Mouse (Mus musculus) Patski (cell line): ENCODE data around the gene Wdr81. TPM values are rescaled to one million over a fixed set of nuclear protein-coding genes. Genes with fewer than 3 reads are reported as not detected.

Experiments
- ATAC-seq: fragments of 100-300 bp; one replicate; pipeline ENCODE4 v1.8.0; 2021
- CTCF ChIA-PET: fragments of 350-600 bp; sonication (Branson Sonifier 250); formaldehyde crosslinking; loops from one replicate; lab custom pipeline; 2022; ENCODE audit warnings: inconsistent platforms; lab: Charles Lee
- POLR2A ChIA-PET: fragments of 350-600 bp; sonication (Branson Sonifier 250); formaldehyde crosslinking; loops from one replicate; lab custom pipeline; 2022; ENCODE audit warnings: antibody characterized with exemption, inconsistent platforms; lab: Charles Lee
- DNase-seq: peaks from one replicate; pipeline ENCODE4 v3.0.0-alpha.2; 2011; ENCODE audit warnings: low read depth, low spot score
- H3K27me3 ChIP-seq: fragments of 371-371 bp; one replicate; pipeline ENCODE4 v1.5.1; 2021
- CTCF ChIP-seq: fragments of 100-300 bp; IDR thresholded peaks from one replicate; pipeline ENCODE4 v1.5.1; 2021
- in situ Hi-C: fragments of 300-500 bp; cut with MboI; formaldehyde crosslinking; loops from 3 replicates; pipeline ENCODE4 v1.11.1; 2018; ENCODE audit warnings: low pct_unique_long_range_greater_than_20kb, mixed read lengths
- polyA plus RNA-seq: library from polyadenylated mRNA; unstranded; gene quantifications from one replicate; pipeline ENCODE4 v1.2.3, GENCODE M21; 2021

The Wdr81 gene
- polyA plus RNA-seq, 1 experiment from 2014 or later = 28.9 TPM

DNA sequence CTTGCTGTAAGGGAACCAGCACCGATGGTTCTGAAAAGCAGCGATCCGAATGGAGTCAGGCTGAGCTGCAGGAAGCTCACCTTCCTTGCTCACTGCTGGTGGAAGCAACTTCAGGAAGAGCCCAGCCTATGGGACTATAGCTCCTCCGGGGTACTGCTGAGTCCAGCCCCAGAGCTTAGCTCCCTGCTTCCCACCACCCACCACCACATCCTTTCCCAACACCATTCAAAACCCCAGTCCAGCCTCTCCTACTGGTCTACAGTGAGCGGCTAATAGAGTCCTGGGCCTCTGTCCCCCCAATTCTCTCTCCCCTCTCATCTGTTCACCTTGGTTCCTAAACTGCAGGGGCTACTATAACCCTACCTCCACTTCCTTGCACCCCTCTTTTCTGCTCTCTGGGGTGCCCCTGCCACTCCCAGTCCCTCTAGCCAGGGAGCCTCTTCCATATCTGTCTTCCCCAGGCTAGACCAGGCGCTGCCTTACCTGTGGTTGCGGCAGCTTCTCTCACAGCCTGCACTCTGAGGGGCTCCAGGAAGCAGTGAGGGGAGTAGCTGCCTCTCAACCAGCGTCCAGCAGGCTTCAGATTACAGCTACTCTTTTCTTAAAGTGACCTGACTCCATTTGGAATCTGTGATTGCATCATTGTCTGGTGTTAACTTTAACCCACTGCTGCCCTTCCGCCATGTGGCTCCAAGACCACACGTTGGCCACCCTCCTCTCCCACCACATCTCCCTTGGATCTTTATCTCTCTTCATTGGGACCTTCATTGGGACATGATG is 32.3 kb downstream of the Wdr81 start, which contains the start of gene Serpinf1:
Gene Serpinf1, minus strand, starts transcription at position 689 of the 780 bp plus-strand sequence.
- DNase-seq = no peak
- no peak for ATAC-seq
- no peak for TF ChIP-seq CTCF

DNA sequence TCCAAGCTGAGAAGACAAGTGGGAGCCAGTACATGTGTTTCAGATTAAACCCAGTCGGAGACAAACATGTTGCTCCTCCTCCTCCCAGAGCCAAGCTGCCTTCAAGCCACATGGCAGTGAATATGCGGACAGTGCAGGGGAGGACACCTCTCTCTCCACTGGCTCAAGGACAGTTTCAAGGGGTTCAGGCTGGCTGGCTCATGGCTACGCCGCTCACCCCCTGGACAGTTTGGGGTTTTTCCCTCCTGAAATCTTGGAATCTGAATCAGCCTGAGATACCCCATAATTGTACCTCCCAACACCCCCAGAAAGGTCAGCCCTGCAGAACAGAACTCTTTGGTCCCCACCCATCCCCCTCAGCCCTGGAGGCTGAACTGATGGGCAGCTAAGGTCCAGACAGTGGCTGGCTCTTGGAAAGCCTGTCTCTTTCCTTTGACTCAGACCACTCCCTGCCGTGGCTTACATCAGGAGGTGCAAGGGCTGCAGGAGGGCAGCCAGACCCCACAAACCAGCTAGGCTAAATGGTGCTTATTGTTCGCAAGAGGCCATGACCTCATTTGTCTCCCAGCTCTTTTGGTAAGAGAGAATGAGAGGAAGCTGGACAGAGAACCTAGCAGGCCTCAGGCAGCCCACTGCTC is 33.0 kb downstream of the Wdr81 start:
- TF ChIP-seq CTCF = no peak
- in situ Hi-C loops = no loop called here
- ChIA-PET CTCF (interaction anchor here (0.9 to 1.6 kb wide), 3 partner anchors 9 to 15 kb away, joined by 3 to 4 read pairs (median 4); no protein-coding TSS in a partner anchor), POLR2A (no interaction called here)
- no peaks in the 10 kb centered on the region for H3K27me3 ChIP-seq
- ATAC-seq = no peak
- DNase-seq = no peak

More for the DNA sequence above, 32.3 kb downstream of the Wdr81 start, which contains the start of gene Serpinf1:
- in situ Hi-C loops = no loop called here
- POLR2A ChIA-PET = no interaction called here
- CTCF ChIA-PET = interaction anchor here (0.9 to 1.6 kb wide), 3 partner anchors 10 to 16 kb away, joined by 3 to 4 read pairs (median 4); no protein-coding TSS in a partner anchor
- H3K27me3 ChIP-seq = no peaks in the 10 kb centered on the region

- in situ Hi-C loops = no loop called here
- no peak for TF ChIP-seq CTCF
- ATAC-seq = no peak
- CTCF ChIA-PET = interaction anchor here (1.1 to 1.6 kb wide), 2 partner anchors 11 to 12 kb away, joined by 3 to 4 read pairs; no protein-coding TSS in a partner anchor
- H3K27me3 ChIP-seq = no peaks in the 10 kb centered on the region
- no peak for DNase-seq
- POLR2A ChIA-PET = no interaction called here
Measured at GRCm38 (mm10) chr11:75420810-75421374, 33.6 kb downstream of the Wdr81 start.

GRCm38 (mm10) chr11:75420037-75420436 is 34.5 kb downstream of the Wdr81 start:
- no peak for TF ChIP-seq CTCF
- DNase-seq (no peak), ATAC-seq (no peak)
- no peaks in the 10 kb centered on the region for H3K27me3 ChIP-seq
- ChIA-PET CTCF (interaction anchor here (1.1 kb wide), 1 partner anchor 10 kb away, joined by 3 read pairs; no protein-coding TSS in a partner anchor), POLR2A (interaction anchor here (0.7 kb wide), 1 partner anchor 43 kb away, joined by 3 read pairs; no protein-coding TSS in a partner anchor)
- in situ Hi-C loops = no loop called here

DNA sequence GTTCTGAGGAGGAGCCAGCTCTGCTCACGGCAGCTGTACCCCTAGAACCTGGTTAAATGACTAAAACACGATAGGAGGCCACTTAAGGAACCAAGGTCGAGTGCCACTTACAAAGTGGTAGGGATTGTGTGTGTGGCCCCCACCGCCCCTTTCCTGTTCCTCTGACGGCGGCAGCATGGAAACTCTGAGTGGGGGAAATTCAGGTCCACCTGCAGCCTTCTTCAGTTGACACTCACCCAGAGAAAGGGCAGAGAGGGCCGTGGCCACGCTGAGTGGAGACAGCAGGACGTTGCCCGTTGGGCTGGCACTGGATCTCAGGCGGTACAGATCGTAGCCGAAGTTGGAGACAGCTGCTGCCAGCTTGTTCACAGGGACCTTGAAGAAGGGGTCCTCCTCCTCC is 38.5 kb downstream of the Wdr81 start:
- no peak for ATAC-seq
- no peak for TF ChIP-seq CTCF
- CTCF ChIA-PET = interaction anchor here (0.8 kb wide), 3 partner anchors 9 to 19 kb away, joined by 3 read pairs; no protein-coding TSS in a partner anchor
- DNase-seq = no peak
- POLR2A ChIA-PET = no interaction called here
- in situ Hi-C loops = no loop called here
- no peaks in the 10 kb centered on the region for H3K27me3 ChIP-seq

- POLR2A ChIA-PET = no interaction called here
- DNase-seq (no peak), ATAC-seq (no peak)
- H3K27me3 ChIP-seq = no peaks in the 10 kb centered on the region
- in situ Hi-C loops = no loop called here
- CTCF ChIA-PET = interaction anchor here (0.8 kb wide), 1 partner anchor 20 kb away, joined by 3 read pairs; no protein-coding TSS in a partner anchor
- TF ChIP-seq CTCF = no peak
Measured at GRCm38 (mm10) chr11:75415096-75415495, 39.4 kb downstream of the Wdr81 start.

DNA sequence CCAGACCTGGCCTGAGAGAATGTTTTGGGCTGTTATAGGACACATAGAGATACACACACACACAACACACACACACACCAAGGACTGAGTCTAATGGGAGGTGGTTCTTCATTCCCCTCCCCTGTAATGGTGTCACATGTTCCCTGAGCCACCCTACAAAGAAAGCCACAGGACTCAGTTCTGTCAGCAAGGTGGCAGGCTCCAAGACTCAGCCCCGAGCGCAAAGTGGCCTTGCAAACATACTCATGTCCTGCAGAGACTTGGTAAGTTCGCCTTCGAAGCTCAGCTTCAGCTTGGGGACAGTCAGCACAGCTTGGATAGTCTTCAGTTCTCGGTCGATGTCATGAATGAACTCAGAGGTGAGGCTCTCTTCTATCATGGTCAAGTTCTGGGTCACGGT is 43.9 kb downstream of the Wdr81 start:
- ChIA-PET POLR2A (interaction anchor here (0.6 kb wide), 1 partner anchor 227 kb away, joined by 3 read pairs; no protein-coding TSS in a partner anchor), CTCF (interaction anchor here (0.9 to 1.1 kb wide), 3 partner anchors 9 to 19 kb away, joined by 3 to 4 read pairs (median 3); no protein-coding TSS in a partner anchor)
- DNase-seq = no peak
- in situ Hi-C loops = no loop called here
- TF ChIP-seq CTCF = no peak
- no peaks in the 10 kb centered on the region for H3K27me3 ChIP-seq
- ATAC-seq = no peak

GRCm38 (mm10) chr11:75409679-75410575 is 44.6 kb downstream of the Wdr81 start:
- POLR2A ChIA-PET = interaction anchor here (0.6 to 0.9 kb wide), 2 partner anchors 45 to 226 kb away, joined by 3 to 4 read pairs; no protein-coding TSS in a partner anchor
- in situ Hi-C loops = loop anchor here (10.0 kb wide), 1 partner anchor 95 kb away; no protein-coding TSS in a partner anchor
- TF ChIP-seq CTCF = no peak
- ATAC-seq (peak; percentile 14), DNase-seq (peak; percentile 58)
- CTCF ChIA-PET = interaction anchor here (0.9 to 1.1 kb wide), 4 partner anchors 8 to 50 kb away, joined by 3 to 4 read pairs (median 3); no protein-coding TSS in a partner anchor
- no peaks in the 10 kb centered on the region for H3K27me3 ChIP-seq

GRCm38 (mm10) chr11:75406865-75407264 is 47.7 kb downstream of the Wdr81 start:
- ChIA-PET POLR2A (no interaction called here), CTCF (interaction anchor here (0.8 to 2.0 kb wide), 8 partner anchors 9 to 91 kb away, joined by 3 to 9 read pairs (median 4); partner anchors contain the start of gene Wdr81)
- in situ Hi-C loops = loop anchor here (10.0 kb wide), 1 partner anchor 98 kb away; no protein-coding TSS in a partner anchor
- TF ChIP-seq CTCF = no peak
- no peaks in the 10 kb centered on the region for H3K27me3 ChIP-seq
- no peak for DNase-seq
- ATAC-seq = no peak
